Mouse (Mus musculus) olfactory bulb, adult 2 months (tissue): ENCODE measurements around the gene Rbm31y. TPM values are rescaled to one million over a fixed set of nuclear protein-coding genes. Genes with fewer than 3 reads are reported as not detected.
"Not testable (repeated sequence)": the region's sequence is repeated elsewhere in the genome, so short reads cannot be mapped to it uniquely, and the experiment has no call there.

Experiments used
- H3K27ac ChIP-seq: fragments of 200-500 bp; 2 replicates; pipeline ENCODE4 v1.5.1; 2012; ENCODE audit warnings: low read depth, low read length; ENCODE audit not compliant: insufficient read depth
- H3K4me1 ChIP-seq: fragments of 200-500 bp; 2 replicates; pipeline ENCODE4 v1.6.1; 2012; ENCODE audit warnings: low read length; ENCODE audit not compliant: control insufficient read depth, insufficient read depth
- H3K4me3 ChIP-seq: fragments of 200-500 bp; 2 replicates; pipeline ENCODE4 v1.5.1; 2012; ENCODE audit warnings: mild to moderate bottlenecking, low read depth, low read length, moderate library complexity; ENCODE audit not compliant: insufficient read depth
- WGBS: fragments of 180-500 bp; shearing (Covaris S2); methylation state at CpG from one replicate; pipeline ENCODE4 v1.1.7; 2018; 5-methylcytosine and 5-hydroxymethylcytosine counted together
- polyA plus RNA-seq: library from polyadenylated mRNA; stranded (reverse); fragments of >200 nt; gene quantifications from 2 replicates; pipeline ENCODE4 v1.2.4, GENCODE M21; 2012; ENCODE audit warnings: low replicate concordance; ENCODE audit not compliant: missing spikeins, insufficient read depth, insufficient read length

Rbm31y gene
- polyA plus RNA-seq = not detected in 2 replicates

- H3K27ac ChIP-seq, H3K4me1 ChIP-seq, H3K4me3 ChIP-seq: not testable (repeated sequence)
- no CpG with 5 or more reads among the region's 11 CpGs for WGBS
Measured at GRCm38 (mm10) chrY:17400461-17400860, at the start of gene Rbm31y. Gene Rbm31y, plus strand, starts transcription at chrY:17400761.
